Mouse (Mus musculus) myocyte (in vitro differentiated cells): ENCODE measurements around the gene Scly.

ENCODE experiments used
- CEBPB ChIP-seq: IDR thresholded peaks from 2 replicates; pipeline ENCODE4 v1.6.1; 2011; ENCODE audit warnings: mild to moderate bottlenecking, moderate library complexity; ENCODE audit not compliant: poor library complexity, insufficient read depth, severe bottlenecking
- POLR2A ChIP-seq: IDR thresholded peaks from one replicate; pipeline ENCODE4 v1.6.1; 2011; ENCODE audit warnings: low read depth, mild to moderate bottlenecking, control low read depth, moderate library complexity; ENCODE audit not compliant: insufficient read length
- POLR2AphosphoS2 ChIP-seq: IDR thresholded peaks from one replicate; pipeline ENCODE4 v1.6.1; 2011; ENCODE audit warnings: low read depth, control low read depth; ENCODE audit not compliant: insufficient read length
- USF1 ChIP-seq: IDR thresholded peaks from one replicate; pipeline ENCODE4 v1.6.1; 2011; ENCODE audit warnings: low read depth, mild to moderate bottlenecking, control low read depth, moderate library complexity

GRCm38 (mm10) chr1:91367295-91367694, 69.2 kb downstream of the Scly start:
- no peak for TF ChIP-seq POLR2AphosphoS2
- no peak for TF ChIP-seq POLR2A
- no peak for TF ChIP-seq CEBPB
- no peak for TF ChIP-seq USF1
